Comparison of ENCODE assay signal across 11 mouse cellular contexts in the genomic region with DNA sequence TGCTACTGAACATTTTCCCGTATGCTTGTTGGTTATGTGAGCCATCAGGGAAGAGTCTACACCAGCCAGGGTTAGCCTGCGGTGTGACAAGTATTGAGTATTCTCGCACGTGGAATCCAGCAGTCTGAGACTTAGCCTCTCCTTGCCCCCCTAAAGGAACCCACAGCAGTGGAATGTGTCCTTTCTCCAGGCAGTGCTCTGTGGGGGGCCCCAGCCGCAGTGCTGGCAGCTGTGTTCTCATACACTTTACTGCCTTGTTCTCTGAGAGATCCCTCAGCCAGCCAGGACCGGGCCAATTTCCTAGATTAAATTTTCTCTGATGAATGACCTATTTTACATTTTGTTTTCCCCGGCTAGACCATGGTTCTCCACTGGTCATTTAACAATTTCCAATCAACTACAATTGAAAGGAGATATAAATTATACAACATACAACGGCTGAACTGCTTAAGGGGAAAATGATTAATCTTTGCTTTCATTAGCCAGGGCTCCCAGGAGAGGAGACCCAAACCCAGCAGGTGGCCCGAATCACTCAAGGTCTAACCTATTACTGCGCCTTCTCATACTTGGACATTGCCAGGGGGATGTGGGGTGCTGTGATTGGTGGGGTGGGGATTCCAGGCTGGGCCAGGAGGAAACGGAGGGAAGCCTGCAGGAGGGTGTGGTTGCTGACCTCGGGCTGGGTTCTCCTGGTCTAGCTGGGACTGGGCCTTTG. TPM values are rescaled to one million over a fixed set of nuclear protein-coding genes. Genes with fewer than 3 reads are reported as not detected.
DNase-seq lines count a peak whose midpoint lies in the region; ATAC-seq and TF ChIP-seq lines count a peak whose summit lies in the region.
"Had no signal": no experiment of that assay in that cellular context is flagged by ENCODE, and none has a peak within 500 bp of the region (broad histone marks: within the 10 kb centered on the region; RNA-seq: fewer than 3 reads in every experiment).

No protein-coding gene starts in this region.

- H3K27ac ChIP-seq in kidney, embryonic 16.5 days (ENCODE audit: low read length), result no peak overlapping the region
- H3K27ac ChIP-seq in kidney, embryonic 14.5 days (ENCODE audit: low read depth, low read length), result no peak overlapping the region
- no peak overlapping the region for H3K27ac ChIP-seq in intestine, embryonic 15.5 days
- H3K27ac ChIP-seq in heart, adult 2 months, result no peak overlapping the region

- 40% methylated on average over 12 of the region's 12 CpGs for WGBS in kidney, embryonic 16.5 days
- WGBS in kidney, embryonic 14.5 days, result 42% methylated on average over 12 of the region's 12 CpGs
- WGBS in intestine, embryonic 15.5 days, result 39% methylated on average over 12 of the region's 12 CpGs
- WGBS in heart, adult 2 months, result 61% methylated on average over 12 of the region's 12 CpGs

- H3K4me1 ChIP-seq in kidney, embryonic 16.5 days (ENCODE audit: insufficient read depth, low read length), result peaks cover 3% of the 10 kb centered on the region; the same call in 1 of the 2 replicates
- H3K4me1 ChIP-seq in kidney, embryonic 14.5 days (ENCODE audit: control insufficient read depth, insufficient read depth, low read length), result 0 out of 2 replicates have a peak, but pooled peaks cover 3% of the 10 kb centered on the region
- 0 out of 2 replicates have a peak, but pooled peaks cover 5% of the 10 kb centered on the region for H3K4me1 ChIP-seq in intestine, embryonic 15.5 days (replicated peaks)
- H3K4me1 ChIP-seq in heart, adult 2 months (ENCODE audit: control insufficient read depth, insufficient read depth, low read length), result no peaks in the 10 kb centered on the region

- TF ChIP-seq EP300 in heart, adult 2 months (IDR thresholded peaks at IDR 0.05; ENCODE audit: insufficient read depth, low read depth, low read length), result no peak

- H3K36me3 ChIP-seq in kidney, embryonic 16.5 days (ENCODE audit: insufficient read depth, low read length), result peaks cover 13% of the 10 kb centered on the region
- H3K36me3 ChIP-seq in kidney, embryonic 14.5 days (ENCODE audit: control insufficient read depth, insufficient read depth, low read length), result peaks cover 4% of the 10 kb centered on the region; the same call in 1 of the 2 replicates
- peaks cover 2% of the 10 kb centered on the region; the same call in 1 of the 2 replicates for H3K36me3 ChIP-seq in intestine, embryonic 15.5 days
- no peaks in the 10 kb centered on the region for H3K36me3 ChIP-seq in heart, adult 2 months (ENCODE audit: control insufficient read depth, insufficient read depth, low read length)

- H3K79me2 ChIP-seq in heart, adult 2 months (replicated peaks; ENCODE audit: control insufficient read depth, insufficient read depth, low read length), result no peaks in the 10 kb centered on the region

- ATAC-seq in kidney, embryonic 16.5 days (ENCODE audit: low FRiP score, low TSS enrichment), result 0 out of 2 replicates have a peak, but pooled peaks have one; percentile 35
- ATAC-seq in kidney, embryonic 14.5 days (ENCODE audit: low FRiP score, low TSS enrichment), result no peak; the same call in 1 of the 2 replicates
- peak; percentile 62; the same call in 1 of the 2 replicates for ATAC-seq in intestine, embryonic 15.5 days
- ATAC-seq: CD4-positive, CD25-positive, alpha-beta regulatory T cell, adult 4 months; forebrain, embryonic 14.5 days had no signal

- no peak overlapping the region for H3K4me3 ChIP-seq in kidney, embryonic 16.5 days (ENCODE audit: low read length)
- H3K4me3 ChIP-seq in kidney, embryonic 14.5 days (ENCODE audit: low read length), result no peak overlapping the region
- no peak overlapping the region for H3K4me3 ChIP-seq in intestine, embryonic 15.5 days (replicated peaks)
- no peak overlapping the region for H3K4me3 ChIP-seq in heart, adult 2 months

- H3K27me3 ChIP-seq in kidney, embryonic 16.5 days (ENCODE audit: insufficient read depth, low read length), result no peaks in the 10 kb centered on the region
- no peaks in the 10 kb centered on the region for H3K27me3 ChIP-seq in kidney, embryonic 14.5 days (ENCODE audit: control insufficient read depth, insufficient read depth, low read length)
- no peaks in the 10 kb centered on the region for H3K27me3 ChIP-seq in intestine, embryonic 15.5 days (replicated peaks)
- H3K27me3 ChIP-seq in heart, adult 2 months (ENCODE audit: control insufficient read depth, insufficient read depth, low read length), result no peaks in the 10 kb centered on the region

- no peak overlapping the region for H3K4me2 ChIP-seq in kidney, embryonic 16.5 days (replicated peaks; ENCODE audit: low read depth, low read length)
- H3K4me2 ChIP-seq in kidney, embryonic 14.5 days (replicated peaks; ENCODE audit: low read depth, low read length), result no peak overlapping the region
- no peak overlapping the region for H3K4me2 ChIP-seq in intestine, embryonic 15.5 days (replicated peaks)

- intact Hi-C loops in heart, adult 2 months (cut with DNase I), result no loop called here

- TF ChIP-seq POLR2A in heart, adult 2 months (IDR thresholded peaks at IDR 0.05; ENCODE audit: insufficient read depth, low read depth, low read length), result no peak

- peak; percentile 70 for DNase-seq in ZHBTc4 (ENCODE audit: low read depth, low spot score)
- DNase-seq in retina, postnatal 1 day, result peak; percentile 61
- no peak for DNase-seq in heart, postnatal 4 days
- no peak for DNase-seq in thymus, postnatal 0 days (ENCODE audit: low spot score)
- DNase-seq in heart, adult 2 months, result no peak
- DNase-seq: lung, postnatal 14 days had no signal

- no peaks in the 10 kb centered on the region for H3K9me3 ChIP-seq in kidney, embryonic 16.5 days (ENCODE audit: low read length)
- H3K9me3 ChIP-seq in kidney, embryonic 14.5 days (ENCODE audit: control insufficient read depth, low read length), result no peaks in the 10 kb centered on the region
- no peaks in the 10 kb centered on the region for H3K9me3 ChIP-seq in intestine, embryonic 15.5 days

- no peak for TF ChIP-seq CTCF in heart, adult 2 months (IDR thresholded peaks at IDR 0.05)

- 0 out of 2 replicates have a peak overlapping the region, but pooled peaks have one; percentile 25 for H3K9ac ChIP-seq in kidney, embryonic 16.5 days (replicated peaks; ENCODE audit: low read length)
- no peak overlapping the region for H3K9ac ChIP-seq in kidney, embryonic 14.5 days (ENCODE audit: low read depth, low read length)
- H3K9ac ChIP-seq in intestine, embryonic 15.5 days, result no peak overlapping the region
- no peak overlapping the region for H3K9ac ChIP-seq in heart, adult 2 months (ENCODE audit: low read depth, low read length)

RNA-seq across cellular contexts. Expression of gene Cd9, which starts 38.6 kb away (rescaled TPM):
- polyA plus RNA-seq in kidney, embryonic 16.5 days (2015; fragmentation: Nextera tagmentation; extraction: Ambion mirVana), result 158 and 178 TPM in 2 replicates
- 116 and 118 TPM in 2 replicates for polyA plus RNA-seq in kidney, embryonic 14.5 days (2014; fragmentation: Nextera tagmentation; extraction: Ambion mirVana)
- 160 and 171 TPM in 2 replicates for polyA plus RNA-seq in intestine, embryonic 15.5 days (2015; fragmentation: Nextera tagmentation; extraction: Ambion mirVana)
- total RNA-seq in heart, postnatal 4 days (2021), result 10 to 100 TPM; 72.4 to 73.3 TPM
- polyA plus RNA-seq in thymus, postnatal 0 days (2015; fragmentation: Nextera tagmentation; extraction: Ambion mirVana), result 85.6 and 85.9 TPM in 2 replicates
- total RNA-seq in heart, adult 2 months (2021), result 10 to 100 TPM; 51.6 to 67.2 TPM
- 97.7 and 108 TPM in 2 replicates for polyA plus RNA-seq in heart, adult 2 months (2012; rRNA removed)

Comparison
In these comparisons a context has a peak if more than half of its experiments do, and no peak if none do; other contexts are left out.
1. DNase-seq: peak in ZHBTc4 (single experiment) and retina, postnatal 1 day (single experiment); none in heart, postnatal 4 days (single experiment), thymus, postnatal 0 days (single experiment) and heart, adult 2 months (0 of 2).